Mouse (Mus musculus) spleen, adult 2 months (tissue): ENCODE results near the gene Ptgdr. TPM values are rescaled to one million over a fixed set of nuclear protein-coding genes. Genes with fewer than 3 reads are reported as not detected.

ENCODE experiments used
- polyA plus RNA-seq: library from polyadenylated mRNA; depleted of rRNA; stranded (reverse); fragments of >200 nt; gene quantifications from 2 replicates; pipeline ENCODE4 v1.2.3, GENCODE M21; 2012; rRNA removed

Ptgdr gene
- polyA plus RNA-seq, 1 experiment = 0.06 TPM

Other genes with a start within 250 kb of the Ptgdr start
- gene Gm5624, start 231.4 kb downstream of the Ptgdr start, polyA plus RNA-seq = not detected in 2 replicates
- gene Gm8257, start 152.9 kb downstream of the Ptgdr start, polyA plus RNA-seq = not detected in 2 replicates
- gene Gm8267, start 109.0 kb downstream of the Ptgdr start, polyA plus RNA-seq = not detected in 2 replicates
- 3.8 and 4.9 TPM in 2 replicates for gene Ptger2, start 128.8 kb upstream of the Ptgdr start, polyA plus RNA-seq